11 mouse cellular contexts compared by ENCODE assay signal in the genomic region with DNA sequence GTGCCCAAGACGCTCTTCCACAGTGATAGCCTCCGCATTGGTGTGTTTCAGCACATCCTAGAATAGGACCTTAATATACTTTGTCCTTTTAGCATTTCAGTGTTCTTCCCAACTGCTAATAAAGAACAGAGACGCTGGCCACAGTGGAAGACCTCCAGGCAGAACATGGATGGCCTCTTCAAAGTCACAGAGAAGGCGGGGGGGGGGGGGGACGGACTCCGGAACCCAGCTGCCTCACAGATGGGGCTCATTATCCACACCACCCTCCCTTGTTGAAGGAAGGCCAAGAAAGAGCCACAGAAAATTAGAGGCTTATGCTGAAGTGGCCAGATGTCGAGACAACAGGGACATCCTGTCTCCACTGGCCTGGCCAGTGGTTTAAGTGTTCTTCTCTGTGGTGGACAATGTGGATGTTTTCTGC.
A peak's percentile ranks its signal among the peaks of the same experiment; 100 is the strongest.
DNase-seq lines count a peak whose midpoint lies in the region; ATAC-seq and TF ChIP-seq lines count a peak whose summit lies in the region.
"Had no signal": no experiment of that assay in that cellular context is flagged by ENCODE, and none has a peak within 500 bp of the region (broad histone marks: within the 10 kb centered on the region; RNA-seq: fewer than 3 reads in every experiment).

No protein-coding gene starts in this region.

- no peaks in the 10 kb centered on the region for H3K27me3 ChIP-seq in limb, embryonic 14.5 days (ENCODE audit: control insufficient read depth, insufficient read depth, low read length)
- no peaks in the 10 kb centered on the region for H3K27me3 ChIP-seq in forebrain, embryonic 14.5 days (replicated peaks; ENCODE audit: control insufficient read depth, insufficient read depth, low read length)
- H3K27me3 ChIP-seq: heart, embryonic 15.5 days had no signal

- no peak overlapping the region for H3K9ac ChIP-seq in limb, embryonic 14.5 days (ENCODE audit: low read depth, low read length, severe bottlenecking)
- no peak overlapping the region for H3K9ac ChIP-seq in forebrain, embryonic 14.5 days (ENCODE audit: low read length)
- H3K9ac ChIP-seq: heart, embryonic 15.5 days had no signal

- H3K27ac ChIP-seq in limb, embryonic 14.5 days (replicated peaks; ENCODE audit: low read depth, low read length): peak overlapping the region; percentile 27; the same call in 1 of the 2 replicates
- H3K27ac ChIP-seq in forebrain, embryonic 14.5 days (ENCODE audit: low read depth, low read length): no peak overlapping the region
- H3K27ac ChIP-seq: heart, embryonic 15.5 days had no signal

- DNase-seq in gastrocnemius, postnatal 14 days: peak; percentile 14
- DNase-seq in gastrocnemius, postnatal 36 days: no peak
- DNase-seq in urinary bladder, postnatal 14 days (ENCODE audit: low spot score): peak; percentile 22
- DNase-seq in urinary bladder, postnatal 10 days (ENCODE audit: low spot score): no peak
- DNase-seq in limb, embryonic 14.5 days (ENCODE audit: low spot score): peak; percentile 52
- peak; percentile 50 for DNase-seq in skeletal muscle tissue, adult 2 months (ENCODE audit: low read depth, low spot score)
- DNase-seq in forebrain, embryonic 14.5 days (ENCODE audit: low spot score): no peak
- no peak for DNase-seq in right cerebral cortex, adult 2 months (ENCODE audit: low spot score in 2 of 2)
- DNase-seq: cerebellum, postnatal 25 days had no signal

- ATAC-seq in limb, embryonic 14.5 days (ENCODE audit: low FRiP score, low read depth): peak; percentile 70
- ATAC-seq in forebrain, embryonic 14.5 days: no peak
- ATAC-seq: activated CD4-positive, CD25-positive, alpha-beta regulatory T cell, adult 4 months had no signal

- 31% methylated on average over 6 of the region's 7 CpGs for WGBS in limb, embryonic 14.5 days
- 80% methylated on average over 7 of the region's 7 CpGs for WGBS in forebrain, embryonic 14.5 days

- H3K4me1 ChIP-seq in limb, embryonic 14.5 days (ENCODE audit: control insufficient read depth, insufficient read depth, low read length): peaks cover 16% of the 10 kb centered on the region
- H3K4me1 ChIP-seq in forebrain, embryonic 14.5 days (ENCODE audit: control insufficient read depth, insufficient read depth, low read length): no peaks in the 10 kb centered on the region
- H3K4me1 ChIP-seq: heart, embryonic 15.5 days had no signal

- no peak overlapping the region for H3K4me3 ChIP-seq in limb, embryonic 14.5 days (replicated peaks; ENCODE audit: low read length)
- H3K4me3 ChIP-seq in forebrain, embryonic 14.5 days (ENCODE audit: low read depth, low read length): no peak overlapping the region
- H3K4me3 ChIP-seq: heart, embryonic 15.5 days had no signal

- no peak overlapping the region for H3K4me2 ChIP-seq in limb, embryonic 14.5 days (replicated peaks; ENCODE audit: low read depth, low read length, severe bottlenecking)
- H3K4me2 ChIP-seq in forebrain, embryonic 14.5 days (ENCODE audit: low read length): no peak overlapping the region
- H3K4me2 ChIP-seq: heart, embryonic 15.5 days had no signal

- intact Hi-C loops in gastrocnemius, postnatal 14 days (cut with DNase I; ENCODE audit: low total_unique reads): no loop called here
- intact Hi-C loops in gastrocnemius, postnatal 36 days (cut with DNase I): no loop called here

- H3K36me3 ChIP-seq in limb, embryonic 14.5 days (ENCODE audit: control insufficient read depth, insufficient read depth, low read length): no peaks in the 10 kb centered on the region
- H3K36me3 ChIP-seq in forebrain, embryonic 14.5 days (ENCODE audit: control insufficient read depth, insufficient read depth, low read length): no peaks in the 10 kb centered on the region
- H3K36me3 ChIP-seq: heart, embryonic 15.5 days had no signal

- H3K9me3 ChIP-seq in limb, embryonic 14.5 days (ENCODE audit: control insufficient read depth, low read length): no peaks in the 10 kb centered on the region
- no peaks in the 10 kb centered on the region for H3K9me3 ChIP-seq in forebrain, embryonic 14.5 days (replicated peaks; ENCODE audit: control insufficient read depth, low read length)
- H3K9me3 ChIP-seq: heart, embryonic 15.5 days had no signal

- TF ChIP-seq POLR2A in limb, embryonic 14.5 days (IDR thresholded peaks at IDR 0.05; ENCODE audit: borderline replicate concordance, extremely low read depth, insufficient read depth, insufficient read length): no peak

Comparison
In these comparisons a context has a peak if more than half of its experiments do, and no peak if none do; other contexts are left out.
1. DNase-seq: peak in gastrocnemius, postnatal 14 days (single experiment), urinary bladder, postnatal 14 days (single experiment), limb, embryonic 14.5 days (single experiment) and skeletal muscle tissue, adult 2 months (single experiment); none in gastrocnemius, postnatal 36 days (0 of 2), urinary bladder, postnatal 10 days (single experiment), forebrain, embryonic 14.5 days (single experiment) and right cerebral cortex, adult 2 months (0 of 2).